Mouse (Mus musculus) forebrain, embryonic 11.5 days (tissue): ENCODE measurements around the gene Cep57l1. TPM values are rescaled to one million over a fixed set of nuclear protein-coding genes. Genes with fewer than 3 reads are reported as not detected.
A peak's percentile ranks its signal among the peaks of the same experiment; 100 is the strongest.

Experiments used
- ATAC-seq: fragments of 200-750 bp; cut with Nextera tagmentation; replicated peaks from 2 replicates; pipeline ENCODE4 v1.8.0; 2017; ENCODE audit warnings: moderate TSS enrichment; ENCODE audit not compliant: low FRiP score
- DNase-seq: peaks from one replicate; pipeline ENCODE4 v3.0.0-alpha.2; 2017; ENCODE audit warnings: low spot score
- H3K27ac ChIP-seq: fragments of 300-500 bp; sonication (generic); 2 replicates; pipeline ENCODE4 v1.5.1; 2014; ENCODE audit warnings: low read depth, low read length
- H3K27me3 ChIP-seq: fragments of 300-500 bp; sonication (generic); 2 replicates; pipeline ENCODE4 v1.6.1; 2014; ENCODE audit warnings: mild to moderate bottlenecking, low read length, mixed read lengths; ENCODE audit not compliant: control insufficient read depth, insufficient read depth
- H3K36me3 ChIP-seq: fragments of 300-500 bp; sonication (generic); 2 replicates; pipeline ENCODE4 v1.6.1; 2014; ENCODE audit warnings: mild to moderate bottlenecking, low read length, moderate library complexity, mixed read lengths; ENCODE audit not compliant: control insufficient read depth, insufficient read depth
- H3K4me1 ChIP-seq: fragments of 300-500 bp; sonication (generic); replicated peaks from 2 replicates; pipeline ENCODE4 v1.6.1; 2014; ENCODE audit warnings: low read length, mixed read lengths; ENCODE audit not compliant: control insufficient read depth, insufficient read depth
- H3K4me2 ChIP-seq: fragments of 300-500 bp; sonication (generic); 2 replicates; pipeline ENCODE4 v1.6.1; 2014; ENCODE audit warnings: low read depth, mild to moderate bottlenecking, low read length, moderate library complexity, mixed read lengths; ENCODE audit not compliant: severe bottlenecking
- H3K4me3 ChIP-seq: fragments of 300-500 bp; sonication (generic); 2 replicates; pipeline ENCODE4 v1.5.1; 2014; ENCODE audit warnings: low read depth, low read length
- H3K9ac ChIP-seq: fragments of 300-500 bp; sonication (generic); 2 replicates; pipeline ENCODE4 v1.6.1; 2014; ENCODE audit warnings: low read length
- H3K9me3 ChIP-seq: fragments of 300-500 bp; sonication (generic); 2 replicates; pipeline ENCODE4 v1.6.1; 2016; ENCODE audit warnings: low read length, mixed read lengths; ENCODE audit not compliant: control insufficient read depth
- WGBS: fragments of 180-500 bp; shearing (Covaris S2); extraction: QIAGEN DNeasy Blood & Tissue Kit; methylation state at CpG from one replicate; pipeline ENCODE4 v1.1.7; 2014; 5-methylcytosine and 5-hydroxymethylcytosine counted together
- polyA plus RNA-seq: library from polyadenylated mRNA; unstranded; fragments of >200 nt; fragmentation: Nextera tagmentation; extraction: Ambion mirVana; gene quantifications from 2 replicates; pipeline ENCODE4 v1.2.1, GENCODE M21; 2014

Gene Cep57l1
- polyA plus RNA-seq, 1 experiment from 2014 or later: 25.8 TPM

GRCm38 (mm10) chr10:41716029-41716897 is 93.4 kb downstream of the Cep57l1 start, which contains the start of gene Ccdc162:
TSS of gene Ccdc162 (minus strand) at chr10:41716634.
- ATAC-seq (no peak), DNase-seq (peak; percentile 68)
- Histone ChIP-seq H3K9me3 (no peaks in the 10 kb centered on the region), H3K9ac (no peak within 1 kb of the TSS), H3K4me1 (peaks cover 6% of the 10 kb centered on the region; the same call in 1 of the 2 replicates), H3K36me3 (no peaks in the 10 kb centered on the region), H3K27me3 (no peaks in the 10 kb centered on the region), H3K4me3 (no peak within 1 kb of the TSS), H3K4me2 (peak within 1 kb of the TSS; percentile 26; the same call in 1 of the 2 replicates), H3K27ac (0 out of 2 replicates have a peak within 1 kb of the TSS, but pooled peaks have one; percentile 18)
- 53% methylated on average over 15 of the region's 15 CpGs for WGBS

- H3K27me3 ChIP-seq: no peaks in the 10 kb centered on the region
- H3K36me3 ChIP-seq: no peaks in the 10 kb centered on the region
- WGBS: 90% methylated on average over 14 of the region's 14 CpGs
- no peaks in the 10 kb centered on the region for H3K9me3 ChIP-seq
- H3K27ac ChIP-seq: no peak overlapping the region
- H3K4me1 ChIP-seq: peaks cover 6% of the 10 kb centered on the region; the same call in 1 of the 2 replicates
- H3K4me3 ChIP-seq: no peak overlapping the region
- DNase-seq: no peak
- H3K4me2 ChIP-seq: no peak overlapping the region
- no peak for ATAC-seq
- no peak overlapping the region for H3K9ac ChIP-seq
Measured at GRCm38 (mm10) chr10:41715557-41715956, 94.1 kb downstream of the Cep57l1 start.

GRCm38 (mm10) chr10:41711467-41711866 is 98.2 kb downstream of the Cep57l1 start:
- 54% methylated on average over 7 of the region's 7 CpGs for WGBS
- Histone ChIP-seq H3K36me3 (no peaks in the 10 kb centered on the region), H3K4me2 (no peak overlapping the region), H3K9ac (no peak overlapping the region), H3K27me3 (no peaks in the 10 kb centered on the region), H3K27ac (no peak overlapping the region), H3K4me1 (peaks cover 5% of the 10 kb centered on the region; the same call in 1 of the 2 replicates), H3K4me3 (no peak overlapping the region), H3K9me3 (no peaks in the 10 kb centered on the region)
- DNase-seq (no peak), ATAC-seq (no peak)

GRCm38 (mm10) chr10:41710773-41711172 is 98.9 kb downstream of the Cep57l1 start:
- no peak for DNase-seq
- no peaks in the 10 kb centered on the region for H3K4me1 ChIP-seq
- H3K9me3 ChIP-seq: no peaks in the 10 kb centered on the region
- no peaks in the 10 kb centered on the region for H3K27me3 ChIP-seq
- ATAC-seq: no peak
- H3K36me3 ChIP-seq: no peaks in the 10 kb centered on the region
- H3K4me2 ChIP-seq: no peak overlapping the region
- H3K4me3 ChIP-seq: no peak overlapping the region
- H3K27ac ChIP-seq: no peak overlapping the region
- 97% methylated on average over 8 of the region's 8 CpGs for WGBS
- no peak overlapping the region for H3K9ac ChIP-seq

GRCm38 (mm10) chr10:41709341-41709740 is 100.3 kb downstream of the Cep57l1 start:
- Histone ChIP-seq H3K9ac (no peak overlapping the region), H3K4me1 (no peaks in the 10 kb centered on the region), H3K4me3 (no peak overlapping the region), H3K9me3 (no peaks in the 10 kb centered on the region), H3K4me2 (no peak overlapping the region), H3K27ac (no peak overlapping the region), H3K27me3 (no peaks in the 10 kb centered on the region), H3K36me3 (no peaks in the 10 kb centered on the region)
- ATAC-seq (no peak), DNase-seq (no peak)
- WGBS: 93% methylated on average over 8 of the region's 8 CpGs

GRCm38 (mm10) chr10:41699669-41700068 is 110.0 kb downstream of the Cep57l1 start:
- Histone ChIP-seq H3K27ac (no peak overlapping the region), H3K9ac (no peak overlapping the region), H3K4me1 (no peaks in the 10 kb centered on the region), H3K9me3 (no peaks in the 10 kb centered on the region), H3K36me3 (no peaks in the 10 kb centered on the region), H3K27me3 (no peaks in the 10 kb centered on the region), H3K4me3 (no peak overlapping the region), H3K4me2 (no peak overlapping the region)
- DNase-seq (no peak), ATAC-seq (no peak)
- WGBS: 82% methylated on average over 5 of the region's 5 CpGs

GRCm38 (mm10) chr10:41697040-41697439 is 112.6 kb downstream of the Cep57l1 start:
- H3K4me3 ChIP-seq: no peak overlapping the region
- ATAC-seq (no peak), DNase-seq (no peak)
- H3K4me2 ChIP-seq: no peak overlapping the region
- H3K9ac ChIP-seq: no peak overlapping the region
- no peaks in the 10 kb centered on the region for H3K9me3 ChIP-seq
- H3K4me1 ChIP-seq: no peaks in the 10 kb centered on the region
- H3K27me3 ChIP-seq: no peaks in the 10 kb centered on the region
- H3K27ac ChIP-seq: no peak overlapping the region
- H3K36me3 ChIP-seq: no peaks in the 10 kb centered on the region
- 87% methylated on average over 11 of the region's 11 CpGs for WGBS

GRCm38 (mm10) chr10:41690978-41691377 is 118.7 kb downstream of the Cep57l1 start:
- DNase-seq: no peak
- no peaks in the 10 kb centered on the region for H3K9me3 ChIP-seq
- WGBS: 64% methylated on average over 4 of the region's 4 CpGs
- H3K27me3 ChIP-seq: no peaks in the 10 kb centered on the region
- no peaks in the 10 kb centered on the region for H3K4me1 ChIP-seq
- H3K4me2 ChIP-seq: no peak overlapping the region
- no peak overlapping the region for H3K9ac ChIP-seq
- no peaks in the 10 kb centered on the region for H3K36me3 ChIP-seq
- H3K27ac ChIP-seq: no peak overlapping the region
- ATAC-seq: no peak
- no peak overlapping the region for H3K4me3 ChIP-seq
